Mouse (Mus musculus) liver, embryonic 11.5 days (tissue): ENCODE data around the gene Uqcc2. TPM values are rescaled to one million over a fixed set of nuclear protein-coding genes. Genes with fewer than 3 reads are reported as not detected.

Experiments
- ATAC-seq: fragments of 200-750 bp; cut with Nextera tagmentation; replicated peaks from 2 replicates; pipeline ENCODE4 v1.8.0; 2017; ENCODE audit warnings: moderate number of reproducible peaks, mild to moderate bottlenecking, moderate TSS enrichment, moderate library complexity; ENCODE audit not compliant: low FRiP score
- DNase-seq: peaks from one replicate; pipeline ENCODE4 v3.0.0-alpha.2; 2017; ENCODE audit warnings: low spot score
- H3K27ac ChIP-seq: fragments of 300-500 bp; sonication (generic); 2 replicates; pipeline ENCODE4 v1.5.1; 2014; ENCODE audit warnings: mild to moderate bottlenecking, low read depth, low read length, control low read depth
- H3K27me3 ChIP-seq: fragments of 300-500 bp; sonication (generic); replicated peaks from 2 replicates; pipeline ENCODE4 v1.6.1; 2014; ENCODE audit warnings: low read length, mixed read lengths; ENCODE audit not compliant: control insufficient read depth, insufficient read depth
- H3K36me3 ChIP-seq: fragments of 300-500 bp; sonication (generic); 2 replicates; pipeline ENCODE4 v1.6.1; 2014; ENCODE audit warnings: mild to moderate bottlenecking, low read length, moderate library complexity, mixed read lengths; ENCODE audit not compliant: control insufficient read depth, insufficient read depth
- H3K4me1 ChIP-seq: fragments of 300-500 bp; sonication (generic); replicated peaks from 2 replicates; pipeline ENCODE4 v1.6.1; 2014; ENCODE audit warnings: low read length, mixed read lengths; ENCODE audit not compliant: control insufficient read depth, insufficient read depth
- H3K4me2 ChIP-seq: fragments of 300-500 bp; sonication (generic); 2 replicates; pipeline ENCODE4 v1.6.1; 2014; ENCODE audit warnings: mild to moderate bottlenecking, control low read depth, moderate library complexity
- H3K4me3 ChIP-seq: fragments of 300-500 bp; sonication (generic); 2 replicates; pipeline ENCODE4 v1.5.1; 2014; ENCODE audit warnings: low read depth, low read length, control low read depth
- H3K9ac ChIP-seq: fragments of 300-500 bp; sonication (generic); 2 replicates; pipeline ENCODE4 v1.6.1; 2014; ENCODE audit warnings: low read depth, low read length, control low read depth
- H3K9me3 ChIP-seq: fragments of 300-500 bp; sonication (generic); 2 replicates; pipeline ENCODE4 v1.6.1; 2016; ENCODE audit warnings: low read length, inconsistent platforms, mixed read lengths; ENCODE audit not compliant: control insufficient read depth
- WGBS: fragments of 180-500 bp; shearing (Covaris S2); extraction: QIAGEN DNeasy Blood & Tissue Kit; methylation state at CpG from one replicate; pipeline ENCODE4 v1.1.7; 2014; 5-methylcytosine and 5-hydroxymethylcytosine counted together
- polyA plus RNA-seq: library from polyadenylated mRNA; unstranded; fragments of >200 nt; fragmentation: Nextera tagmentation; extraction: Ambion mirVana; gene quantifications from 2 replicates; pipeline ENCODE4 v1.2.1, GENCODE M21; 2014

Gene Uqcc2
- polyA plus RNA-seq, 1 experiment from 2014 or later: 413 TPM

DNA sequence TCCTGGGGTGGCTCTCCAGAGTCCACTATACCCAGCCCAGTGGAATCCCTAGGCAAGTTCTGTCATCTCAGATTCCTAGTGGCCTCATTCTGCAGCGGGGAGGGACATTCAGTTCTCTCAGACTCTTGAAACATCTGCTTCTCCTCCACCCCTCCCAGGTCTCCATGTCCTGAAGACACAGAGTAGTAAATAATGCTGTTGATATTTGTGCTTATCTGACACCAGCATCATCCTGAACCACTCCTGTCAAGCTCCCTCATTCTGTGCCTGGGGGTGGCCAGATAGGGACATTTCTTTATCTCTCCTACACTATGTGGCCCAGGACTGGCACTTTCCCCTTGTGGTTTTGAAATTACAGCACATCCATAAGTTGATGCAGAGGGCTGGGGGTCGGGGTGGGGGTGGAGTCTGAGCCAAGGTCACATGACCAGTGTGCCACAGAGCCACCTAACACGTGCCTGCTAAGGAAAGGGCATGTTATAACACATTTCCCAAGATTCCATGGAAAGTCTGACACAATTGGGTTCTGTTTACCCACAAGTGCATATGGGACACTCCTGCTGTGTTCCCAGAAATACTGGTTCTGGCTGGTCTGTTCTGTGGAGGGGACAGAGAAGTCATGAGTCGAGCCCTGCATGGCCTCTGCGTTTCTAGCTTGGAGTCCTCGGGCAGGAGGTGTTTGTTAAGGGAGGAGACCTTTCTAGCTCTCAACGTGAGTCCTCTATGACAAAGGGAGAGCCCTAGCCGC lies 19.4 kb upstream of the Uqcc2 start:
- 36% methylated on average over 8 of the region's 8 CpGs for WGBS
- DNase-seq (peak; percentile 62), ATAC-seq (peak; percentile 96)
- H3K9ac ChIP-seq: peak overlapping the region; percentile 57
- H3K4me2 ChIP-seq: peak overlapping the region; percentile 45
- no peaks in the 10 kb centered on the region for H3K36me3 ChIP-seq
- no peaks in the 10 kb centered on the region for H3K9me3 ChIP-seq
- H3K4me1 ChIP-seq: peaks cover 35% of the 10 kb centered on the region
- peak overlapping the region; percentile 91 for H3K27ac ChIP-seq
- no peak overlapping the region for H3K4me3 ChIP-seq
- H3K27me3 ChIP-seq: no peaks in the 10 kb centered on the region; the same call in 1 of the 2 replicates

DNA sequence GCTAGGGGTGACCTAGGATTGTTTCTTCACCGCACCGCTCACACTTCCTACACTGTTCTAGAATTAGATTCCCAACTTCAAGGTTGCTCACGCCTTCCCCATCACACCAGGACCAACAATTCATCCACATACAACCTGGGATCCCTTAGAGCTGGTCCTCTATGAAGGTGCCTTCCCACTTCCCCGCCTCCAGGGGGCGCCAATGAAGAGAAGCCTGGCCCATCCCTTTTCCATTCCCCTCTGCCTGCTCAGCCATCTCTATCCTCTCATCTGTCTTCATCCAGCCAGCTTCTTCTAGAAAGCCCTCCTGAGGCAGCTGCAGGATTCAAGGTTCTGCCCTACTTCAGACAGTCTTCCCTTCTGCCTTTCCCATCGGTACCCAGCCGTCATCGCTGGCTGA lies 17.7 kb upstream of the Uqcc2 start:
- Histone ChIP-seq H3K27ac (no peak overlapping the region), H3K27me3 (no peaks in the 10 kb centered on the region; the same call in 1 of the 2 replicates), H3K36me3 (no peaks in the 10 kb centered on the region), H3K9ac (no peak overlapping the region), H3K9me3 (no peaks in the 10 kb centered on the region), H3K4me1 (peaks cover 40% of the 10 kb centered on the region), H3K4me2 (no peak overlapping the region), H3K4me3 (no peak overlapping the region)
- DNase-seq (no peak), ATAC-seq (no peak)
- WGBS: 71% methylated on average over 8 of the region's 8 CpGs

DNA sequence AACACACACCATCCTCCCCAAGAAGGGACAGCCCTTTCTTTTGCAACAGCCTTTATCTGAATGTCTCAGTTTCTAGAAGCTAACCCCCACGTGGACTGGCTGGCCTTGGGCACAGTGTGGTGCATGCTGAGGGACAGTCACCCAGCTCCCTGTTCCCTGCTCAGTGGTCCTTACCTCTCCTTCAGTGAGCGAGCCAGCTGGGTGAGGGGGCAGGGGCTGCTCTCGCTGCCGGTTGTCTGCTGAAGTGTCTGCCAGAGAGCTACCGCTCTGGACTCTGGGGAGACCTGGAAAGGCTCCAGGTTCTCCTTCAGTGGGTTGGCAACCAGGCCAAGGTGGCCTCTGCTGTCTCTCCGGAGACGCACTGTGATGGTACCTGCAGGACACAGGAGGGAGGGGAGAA lies 17.2 kb upstream of the Uqcc2 start:
- Histone ChIP-seq H3K36me3 (no peaks in the 10 kb centered on the region), H3K4me1 (peaks cover 45% of the 10 kb centered on the region)

DNA sequence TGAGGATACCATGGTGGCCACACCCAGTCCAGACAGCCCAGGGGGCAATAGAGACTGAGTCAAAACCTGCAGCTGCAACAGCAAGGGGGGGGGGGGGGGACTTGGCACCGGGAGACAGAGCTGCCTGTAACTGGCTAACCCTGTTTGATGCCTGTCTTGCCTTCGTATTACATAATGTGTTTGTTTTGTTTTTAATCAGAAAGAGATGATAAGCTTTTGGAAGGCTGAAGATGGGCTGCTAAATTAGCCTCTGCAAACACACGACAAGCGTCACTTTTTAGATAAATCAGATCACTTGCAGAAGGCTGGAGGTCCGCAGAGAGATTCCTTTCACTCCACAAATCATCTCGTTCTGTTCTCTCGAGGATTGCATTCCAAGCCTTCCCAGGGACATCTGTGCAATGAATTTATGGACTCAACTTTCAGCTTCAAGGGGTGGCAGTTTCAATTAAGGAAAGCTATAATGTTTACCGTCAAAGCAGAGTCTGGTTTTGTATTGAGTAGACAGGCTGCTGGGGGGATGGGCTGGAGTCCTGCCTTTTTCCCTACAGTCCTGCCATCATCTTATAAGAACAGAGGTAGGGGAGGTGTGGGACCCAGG lies 12.7 kb upstream of the Uqcc2 start:
- Histone ChIP-seq H3K9me3 (no peaks in the 10 kb centered on the region), H3K9ac (no peak overlapping the region), H3K27me3 (peaks cover 10% of the 10 kb centered on the region), H3K27ac (no peak overlapping the region), H3K4me1 (peaks cover 17% of the 10 kb centered on the region), H3K4me2 (no peak overlapping the region), H3K36me3 (no peaks in the 10 kb centered on the region), H3K4me3 (no peak overlapping the region)
- WGBS: 26% methylated on average over 8 of the region's 8 CpGs
- DNase-seq (no peak), ATAC-seq (no peak)

More for the DNA sequence above, 17.2 kb upstream of the Uqcc2 start:
- H3K9ac ChIP-seq: 0 out of 2 replicates have a peak overlapping the region, but pooled peaks have one; percentile 11
- 73% methylated on average over 7 of the region's 7 CpGs for WGBS
- H3K4me3 ChIP-seq: no peak overlapping the region
- no peak overlapping the region for H3K4me2 ChIP-seq
- DNase-seq (no peak), ATAC-seq (no peak)
- no peaks in the 10 kb centered on the region for H3K9me3 ChIP-seq
- H3K27ac ChIP-seq: no peak overlapping the region
- H3K27me3 ChIP-seq: peaks cover 4% of the 10 kb centered on the region

DNA sequence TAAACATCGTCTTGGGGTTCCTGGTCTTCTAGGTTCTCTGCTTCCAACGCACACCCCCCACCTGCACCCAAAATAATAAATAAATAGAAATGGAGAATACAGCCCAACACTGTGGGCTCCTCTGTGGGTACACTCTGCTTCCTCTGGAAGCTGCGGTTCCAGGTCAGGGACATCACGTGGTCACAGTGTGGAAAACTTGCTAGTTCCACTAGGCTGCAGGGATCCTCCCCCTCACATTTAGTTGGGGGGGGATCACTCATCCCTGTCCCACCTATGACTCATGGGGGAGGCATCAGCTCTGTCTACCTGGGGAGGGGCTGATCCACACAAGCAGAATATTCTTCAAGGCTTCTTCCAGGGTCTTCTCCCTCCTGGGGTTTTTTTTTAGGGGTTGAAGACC lies 10.4 kb upstream of the Uqcc2 start:
- DNase-seq (no peak), ATAC-seq (no peak)
- H3K4me3 ChIP-seq: no peak overlapping the region
- H3K9ac ChIP-seq: no peak overlapping the region
- no peaks in the 10 kb centered on the region for H3K9me3 ChIP-seq
- 74% methylated on average over 4 of the region's 4 CpGs for WGBS
- no peak overlapping the region for H3K27ac ChIP-seq
- no peaks in the 10 kb centered on the region for H3K36me3 ChIP-seq
- no peak overlapping the region for H3K4me2 ChIP-seq
- peaks cover 15% of the 10 kb centered on the region; the same call in 1 of the 2 replicates for H3K27me3 ChIP-seq
- peaks cover 12% of the 10 kb centered on the region for H3K4me1 ChIP-seq

DNA sequence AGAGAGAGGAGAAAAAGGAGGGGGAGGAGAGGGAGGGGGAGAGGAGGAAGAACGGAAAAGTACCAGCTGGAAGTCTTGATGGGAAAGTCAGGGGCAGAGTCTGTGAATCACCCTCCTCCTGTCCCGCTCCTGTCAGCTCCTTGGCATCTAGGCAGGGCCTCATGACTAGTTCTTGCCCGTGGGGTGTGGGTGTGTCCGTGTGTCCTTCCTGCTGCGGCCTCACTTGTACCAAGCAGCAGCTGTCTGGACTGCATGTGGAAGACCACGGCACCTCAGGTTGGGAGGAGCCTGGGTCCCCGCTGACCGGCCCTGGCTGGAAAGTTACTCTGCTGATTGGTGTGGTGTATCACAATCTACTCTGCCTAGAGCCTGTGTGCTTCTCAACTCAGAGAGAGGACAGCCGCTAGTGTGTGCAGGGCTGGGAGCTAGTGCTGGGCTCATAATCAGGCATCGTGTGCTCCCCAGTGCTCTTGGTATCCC lies 8.3 kb upstream of the Uqcc2 start:
- Histone ChIP-seq H3K4me1 (peaks cover 12% of the 10 kb centered on the region), H3K4me2 (no peak overlapping the region), H3K9me3 (no peaks in the 10 kb centered on the region), H3K27ac (no peak overlapping the region), H3K27me3 (peaks cover 18% of the 10 kb centered on the region; the same call in 1 of the 2 replicates), H3K4me3 (no peak overlapping the region), H3K36me3 (no peaks in the 10 kb centered on the region), H3K9ac (no peak overlapping the region)
- WGBS: 50% methylated on average over 10 of the region's 10 CpGs
- no peak for DNase-seq
- ATAC-seq: no peak; the same call in 1 of the 2 replicates

DNA sequence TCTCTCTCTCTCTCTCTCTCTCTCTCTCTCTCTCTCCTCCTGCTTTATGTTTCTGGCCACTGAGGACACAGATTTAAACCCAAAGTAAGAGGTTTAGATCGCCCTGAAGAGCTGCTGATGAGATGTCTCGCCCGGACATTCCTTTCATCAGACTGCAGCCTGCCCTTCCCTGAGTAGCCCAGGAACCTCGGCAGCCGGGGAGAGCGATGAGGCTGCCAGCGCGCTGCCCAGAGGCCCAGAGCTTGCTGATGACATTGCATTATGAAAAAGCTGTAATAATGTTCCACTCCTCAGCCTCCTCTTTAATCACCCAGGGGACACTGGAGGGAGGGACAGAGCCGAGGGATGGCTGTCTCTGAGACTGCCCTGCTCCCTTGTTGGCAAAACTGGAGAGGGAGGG lies 6.5 kb upstream of the Uqcc2 start:
- no peak overlapping the region for H3K4me3 ChIP-seq
- H3K36me3 ChIP-seq: no peaks in the 10 kb centered on the region
- peaks cover 11% of the 10 kb centered on the region; the same call in 1 of the 2 replicates for H3K27me3 ChIP-seq
- no peak overlapping the region for H3K9ac ChIP-seq
- DNase-seq (no peak), ATAC-seq (no peak)
- no peaks in the 10 kb centered on the region for H3K9me3 ChIP-seq
- H3K4me2 ChIP-seq: no peak overlapping the region
- WGBS: 63% methylated on average over 9 of the region's 9 CpGs
- H3K4me1 ChIP-seq: peaks cover under 1% of the 10 kb centered on the region; the same call in 1 of the 2 replicates
- no peak overlapping the region for H3K27ac ChIP-seq

DNA sequence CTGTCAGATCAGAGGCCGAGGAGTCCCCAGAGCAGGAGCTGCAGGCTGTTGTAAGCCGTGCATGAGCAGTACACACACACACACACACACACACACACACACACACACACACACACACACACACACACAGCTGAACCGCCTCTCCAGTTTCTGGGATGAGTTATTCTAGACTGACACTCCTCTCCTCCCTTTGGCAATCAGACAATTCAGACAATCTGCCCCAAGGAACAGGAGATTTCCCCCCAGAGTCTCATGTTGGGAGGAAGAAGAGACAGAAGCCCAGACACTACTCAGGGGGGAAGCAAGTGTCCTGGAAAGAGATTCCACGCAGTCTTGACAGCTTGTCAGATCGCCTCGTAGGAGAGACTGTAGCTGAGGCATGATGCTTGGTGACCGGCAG lies 5.6 kb upstream of the Uqcc2 start:
- H3K4me2 ChIP-seq: no peak overlapping the region
- no peak for ATAC-seq
- H3K27ac ChIP-seq: no peak overlapping the region
- H3K4me1 ChIP-seq: peaks cover 7% of the 10 kb centered on the region
- H3K9ac ChIP-seq: no peak overlapping the region
- 64% methylated on average over 7 of the region's 7 CpGs for WGBS
- no peaks in the 10 kb centered on the region for H3K9me3 ChIP-seq
- peaks cover 12% of the 10 kb centered on the region; the same call in 1 of the 2 replicates for H3K27me3 ChIP-seq
- no peaks in the 10 kb centered on the region for H3K36me3 ChIP-seq
- no peak overlapping the region for H3K4me3 ChIP-seq
- DNase-seq: no peak
